In genomic region chr9:60837449-60838141, GRCm38 (mm10) we compare ENCODE assay signal across 8 mouse cellular contexts. TPM values are rescaled to one million over a fixed set of nuclear protein-coding genes. Genes with fewer than 3 reads are reported as not detected.
A peak's percentile ranks its signal among the peaks of the same experiment; 100 is the strongest.
DNase-seq lines count a peak whose midpoint lies in the region; ATAC-seq and TF ChIP-seq lines count a peak whose summit lies in the region.

No protein-coding gene starts in this region.

- peak; percentile 61 for DNase-seq in embryonic facial prominence, embryonic 10.5 days (ENCODE audit: low spot score)
- peak; percentile 50 for DNase-seq in yolk sac, embryonic 10.5 days (ENCODE audit: low spot score)
- no peak for DNase-seq in thymus, postnatal 10 days (ENCODE audit: low spot score in 2 of 2)

- peaks cover 4% of the 10 kb centered on the region for H3K79me3 ChIP-seq in C2C12 (ENCODE audit: low read depth)

- H3K36me3 ChIP-seq in C2C12 (ENCODE audit: control insufficient read depth, insufficient read depth) (no peaks in the 10 kb centered on the region), macrophage (ENCODE audit: inconsistent target) (no peaks in the 10 kb centered on the region)
- H3K36me3 ChIP-seq in embryonic facial prominence, embryonic 10.5 days (replicated peaks): no peaks in the 10 kb centered on the region; the same call in 1 of the 2 replicates
- H3K36me3 ChIP-seq in heart, embryonic 11.5 days (ENCODE audit: control insufficient read depth, insufficient read depth, low read length): no peaks in the 10 kb centered on the region
- no peaks in the 10 kb centered on the region for H3K36me3 ChIP-seq in kidney, embryonic 15.5 days

- peak overlapping the region; percentile 68 for H3K9ac ChIP-seq in heart, embryonic 11.5 days (ENCODE audit: low read depth, low read length)
- peak overlapping the region; percentile 5 for H3K9ac ChIP-seq in kidney, embryonic 15.5 days

- H3ac ChIP-seq in C2C12 (ENCODE audit: control insufficient read depth, insufficient read length, low read depth): peak overlapping the region; percentile 44

- H3K27me3 ChIP-seq in C2C12 (ENCODE audit: control insufficient read depth, insufficient read depth, insufficient read length): no peaks in the 10 kb centered on the region
- no peaks in the 10 kb centered on the region for H3K27me3 ChIP-seq in embryonic facial prominence, embryonic 10.5 days (replicated peaks; ENCODE audit: low read depth, poor library complexity, severe bottlenecking)
- no peaks in the 10 kb centered on the region for H3K27me3 ChIP-seq in heart, embryonic 11.5 days (ENCODE audit: control insufficient read depth, insufficient read depth, low read length)
- no peaks in the 10 kb centered on the region for H3K27me3 ChIP-seq in kidney, embryonic 15.5 days

- no peaks in the 10 kb centered on the region for H3K9me3 ChIP-seq in embryonic facial prominence, embryonic 10.5 days
- no peaks in the 10 kb centered on the region for H3K9me3 ChIP-seq in heart, embryonic 11.5 days (replicated peaks; ENCODE audit: control insufficient read depth, low read length)
- H3K9me3 ChIP-seq in kidney, embryonic 15.5 days (replicated peaks): no peaks in the 10 kb centered on the region

- peak overlapping the region; percentile 86 for H3K27ac ChIP-seq in embryonic facial prominence, embryonic 10.5 days (replicated peaks)
- peak overlapping the region; percentile 86 for H3K27ac ChIP-seq in heart, embryonic 11.5 days (ENCODE audit: low read depth, low read length)
- peak overlapping the region; percentile 79 for H3K27ac ChIP-seq in kidney, embryonic 15.5 days
- H3K27ac ChIP-seq in macrophage: peak overlapping the region; percentile 21; the same call in 1 of the 2 replicates

- H3K4me2 ChIP-seq in heart, embryonic 11.5 days: peak overlapping the region; percentile 71
- H3K4me2 ChIP-seq in kidney, embryonic 15.5 days: peak overlapping the region; percentile 53

- TF ChIP-seq CTCF in C2C12 (IDR thresholded peaks at IDR 0.05; ENCODE audit: control insufficient read depth, insufficient read depth, insufficient read length): no peak

- 0 out of 2 replicates have a peak, but pooled peaks have one; percentile 26 for ATAC-seq in heart, embryonic 11.5 days (replicated peaks; ENCODE audit: insufficient number of reproducible peaks, low FRiP score, low TSS enrichment)
- ATAC-seq in kidney, embryonic 15.5 days (replicated peaks; ENCODE audit: low FRiP score): peak; percentile 72
- ATAC-seq in erythroid progenitor cell, adult 5-6 weeks (replicated peaks; ENCODE audit: low FRiP score, poor library complexity, severe bottlenecking): no peak

- H3K79me2 ChIP-seq in C2C12 (ENCODE audit: control insufficient read depth, insufficient read depth) (peaks cover 17% of the 10 kb centered on the region), macrophage (ENCODE audit: inconsistent target) (no peaks in the 10 kb centered on the region)

- peak overlapping the region; percentile 29 for H3K4me3 ChIP-seq in C2C12 (ENCODE audit: insufficient read depth, poor library complexity, severe bottlenecking)
- H3K4me3 ChIP-seq in embryonic facial prominence, embryonic 10.5 days: peak overlapping the region; percentile 45
- peak overlapping the region; percentile 38 for H3K4me3 ChIP-seq in heart, embryonic 11.5 days (ENCODE audit: low read depth, low read length)
- peak overlapping the region; percentile 23 for H3K4me3 ChIP-seq in kidney, embryonic 15.5 days (replicated peaks)
- H3K4me3 ChIP-seq in macrophage (ENCODE audit: inconsistent target): peak overlapping the region; percentile 8; the same call in 1 of the 2 replicates

- peaks cover 59% of the 10 kb centered on the region for H3K4me1 ChIP-seq in embryonic facial prominence, embryonic 10.5 days
- peaks cover 37% of the 10 kb centered on the region for H3K4me1 ChIP-seq in heart, embryonic 11.5 days (ENCODE audit: control insufficient read depth, insufficient read depth, low read length)
- peaks cover 52% of the 10 kb centered on the region for H3K4me1 ChIP-seq in kidney, embryonic 15.5 days

- WGBS in embryonic facial prominence, embryonic 10.5 days: 20% methylated on average over 20 of the region's 20 CpGs
- 23% methylated on average over 20 of the region's 20 CpGs for WGBS in heart, embryonic 11.5 days (ENCODE audit: insufficient replicate concordance)
- WGBS in kidney, embryonic 15.5 days: 10% methylated on average over 20 of the region's 20 CpGs
- 27% methylated on average over 20 of the region's 20 CpGs for WGBS in macrophage (ENCODE audit: missing documents)

TF ChIP-seq in C2C12, 6 proteins besides CTCF, POLR2A, EP300 and RAD21:
- TF ChIP-seq MAX (IDR thresholded peaks at IDR 0.05) (peak; percentile 19), USF1 (IDR thresholded peaks at IDR 0.05; ENCODE audit: low read depth) (no peak), MYOD1 (IDR thresholded peaks at IDR 0.05; ENCODE audit: control insufficient read depth, insufficient read length, low read depth) (peak; percentile 72), FOSL1 (IDR thresholded peaks at IDR 0.05; ENCODE audit: insufficient read depth, low read length, poor library complexity, severe bottlenecking) (peak; percentile 59), CEBPB (IDR thresholded peaks at IDR 0.05; ENCODE audit: low read depth) (peak; percentile 98), MYOG (IDR thresholded peaks at IDR 0.05; ENCODE audit: control insufficient read depth, extremely low read depth, insufficient read length) (no peak)

RNA-seq across cellular contexts. Expression of gene Uaca, which starts 43.3 kb away (rescaled TPM):
- polyA plus RNA-seq in C2C12 (2012; fragmentation: generic; extraction: Trizol): 10.6 TPM
- polyA plus RNA-seq in embryonic facial prominence, embryonic 10.5 days (2016; fragmentation: Nextera tagmentation; extraction: Ambion mirVana): 30.0 and 31.0 TPM in 2 replicates
- 19.2 and 26.8 TPM in 2 replicates for polyA plus RNA-seq in heart, embryonic 11.5 days (2014; fragmentation: Nextera tagmentation; extraction: Ambion mirVana)
- 33.5 and 36.2 TPM in 2 replicates for polyA plus RNA-seq in kidney, embryonic 15.5 days (2015; fragmentation: Nextera tagmentation; extraction: Ambion mirVana)
- total RNA-seq in macrophage (2018; cell fraction: chromatin; rRNA removed): 10 to 100 TPM in 1 of 26 experiments, 1 to 10 TPM in 20, under 1 TPM in 5; 0.66 to 10.8 (median 3.5) TPM
- 1 to 10 TPM; 1.4 to 5.3 (median 3.6) TPM for total RNA-seq in macrophage (2018; cell fraction: cytosol; rRNA removed)
- 1 to 10 TPM; 1.8 to 6.2 (median 3.4) TPM for total RNA-seq in macrophage (2018; cell fraction: nucleus; rRNA removed)
- polyA plus RNA-seq in macrophage (2018): 4.3 to 8.5 TPM (median 6.8 TPM) in 3 replicates
- 2.1 TPM in 1 of 2 replicates, not detected in the other for total RNA-seq in erythroid progenitor cell, adult 5-6 weeks (2015; ENCODE audit: low replicate concordance)
- total RNA-seq in erythroid progenitor cell, adult 5-6 weeks (2017; ENCODE audit: low replicate concordance): 0.64 and 0.76 TPM in 2 replicates

Comparison
In these comparisons a context has a peak if more than half of its experiments do, and no peak if none do; other contexts are left out.
1. DNase-seq: peak in embryonic facial prominence, embryonic 10.5 days (single experiment) and yolk sac, embryonic 10.5 days (single experiment); none in thymus, postnatal 10 days (0 of 2).
2. H3K27ac ChIP-seq: peak in every context shown above with its lines; median percentile 86 in embryonic facial prominence, embryonic 10.5 days; 86 in heart, embryonic 11.5 days; 79 in kidney, embryonic 15.5 days; 21 in macrophage.
3. Peak in every context shown above with its lines, with median percentiles within 50 percentile points of each other: H3K4me3 ChIP-seq.